Mouse (Mus musculus): ENCODE results near the gene Sec22c.

Sec22c gene

DNA sequence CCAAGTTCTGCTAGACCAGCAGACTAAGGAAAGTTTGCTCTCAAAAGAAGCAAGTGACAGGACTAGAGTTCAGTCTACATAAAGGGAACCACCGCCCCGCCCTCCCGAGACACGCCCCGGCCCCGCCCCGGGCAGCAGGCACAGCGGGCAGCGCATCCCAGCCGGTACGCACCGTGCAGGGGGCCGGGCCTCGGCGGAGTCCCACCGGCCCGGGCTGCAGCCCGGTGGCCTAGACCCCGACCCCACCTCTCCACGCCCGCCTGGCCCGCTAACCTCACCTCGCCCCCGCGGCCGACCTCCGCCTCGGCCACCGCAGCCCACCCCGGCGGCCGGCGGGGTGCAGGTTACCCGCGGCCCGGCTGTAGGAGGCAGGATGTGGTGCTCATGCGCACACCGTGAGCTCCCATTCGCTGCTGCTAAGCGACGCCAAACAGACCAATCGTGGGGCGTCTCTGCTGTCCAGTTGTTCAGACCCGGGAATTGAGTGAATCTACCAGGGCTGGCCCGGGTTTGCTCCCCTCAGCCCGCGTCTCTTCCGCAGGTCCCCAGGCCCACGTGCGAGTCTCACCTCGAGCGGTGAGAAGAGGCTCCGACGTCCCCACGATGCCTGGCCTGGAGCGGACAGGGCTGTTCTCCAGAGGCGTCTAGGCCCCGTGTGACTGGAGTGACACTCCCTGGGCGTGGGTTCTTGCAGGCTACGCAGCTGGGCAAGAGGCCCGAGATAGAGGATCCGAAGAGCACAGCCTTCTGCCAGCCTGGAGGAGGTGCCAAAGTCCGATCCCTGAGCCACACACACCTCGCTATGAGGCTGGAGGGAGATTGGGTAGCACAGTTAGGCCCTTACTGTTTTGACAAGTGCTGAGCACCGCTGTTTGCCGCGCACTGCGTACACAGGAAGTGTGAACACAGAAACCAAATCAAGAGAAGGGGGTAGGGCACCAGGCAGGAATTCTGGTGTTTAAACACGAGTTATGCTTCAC is at the start of gene Sec22c:
Gene Sec22c (minus strand): TSS at position 845 of the 980 bp plus-strand sequence.
- peak; percentile 90 for DNase-seq (ENCODE audit: low spot score)

DNA sequence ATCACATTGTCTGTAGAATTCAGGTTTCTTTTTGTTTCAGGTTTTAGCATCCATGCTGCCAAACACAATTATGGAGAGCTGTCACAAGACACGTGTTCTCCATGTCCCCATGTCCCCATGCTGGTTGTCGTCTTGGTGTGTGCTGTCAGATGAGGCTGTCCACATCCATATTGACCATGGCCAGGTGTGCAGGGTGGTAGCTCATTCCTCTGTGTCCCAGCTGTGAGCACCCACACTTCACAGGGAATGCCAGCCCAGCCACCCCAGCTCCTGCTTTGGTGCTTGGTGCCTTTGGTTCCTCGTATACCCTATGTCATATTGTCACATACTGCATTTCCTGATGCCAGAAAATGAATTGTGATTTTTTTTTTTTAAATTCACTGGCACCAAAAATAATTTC is 49.3 kb upstream of the Sec22c start:
- no peak for DNase-seq (ENCODE audit: low spot score)

DNA sequence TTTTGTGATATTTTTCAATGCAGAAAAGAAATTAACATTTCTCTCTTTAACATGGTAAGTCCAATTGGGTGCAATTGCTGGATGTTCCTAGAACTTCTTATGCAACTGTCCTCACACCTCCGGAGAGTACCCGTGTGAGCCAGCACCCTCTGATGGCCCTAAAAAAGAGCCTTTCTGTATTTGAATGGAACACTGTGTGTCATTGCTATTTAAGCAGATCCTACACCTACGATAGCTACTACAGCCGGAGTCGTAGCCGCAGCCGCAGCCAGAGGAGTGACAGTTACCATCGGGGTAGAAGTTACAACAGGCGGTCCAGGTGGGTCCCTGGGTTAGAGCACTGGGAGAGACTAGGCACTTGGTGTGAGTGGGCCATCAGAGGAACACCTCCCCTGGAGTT is 47.5 kb upstream of the Sec22c start:
- no peak for DNase-seq (ENCODE audit: low spot score)

DNA sequence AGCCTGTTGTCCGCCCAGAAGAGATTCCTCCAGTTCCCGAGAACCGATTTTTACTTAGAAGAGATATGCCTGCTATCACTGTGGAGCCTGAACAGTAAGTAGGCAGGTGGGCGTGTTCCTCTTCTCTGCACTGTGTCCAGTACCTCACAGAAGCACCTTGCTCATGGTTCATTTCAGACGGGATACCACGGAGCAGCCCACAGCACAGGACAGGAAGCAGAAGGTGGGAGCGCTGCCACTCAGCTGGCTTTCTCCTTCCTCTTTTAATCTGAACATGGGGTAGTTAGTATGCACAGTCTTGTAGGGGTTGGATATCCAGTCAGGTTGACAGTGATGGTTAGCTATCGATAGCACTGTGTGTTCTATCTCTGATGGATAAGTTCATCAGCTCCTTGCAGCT is 38.8 kb upstream of the Sec22c start:
- no peak for DNase-seq (ENCODE audit: low spot score)

DNA sequence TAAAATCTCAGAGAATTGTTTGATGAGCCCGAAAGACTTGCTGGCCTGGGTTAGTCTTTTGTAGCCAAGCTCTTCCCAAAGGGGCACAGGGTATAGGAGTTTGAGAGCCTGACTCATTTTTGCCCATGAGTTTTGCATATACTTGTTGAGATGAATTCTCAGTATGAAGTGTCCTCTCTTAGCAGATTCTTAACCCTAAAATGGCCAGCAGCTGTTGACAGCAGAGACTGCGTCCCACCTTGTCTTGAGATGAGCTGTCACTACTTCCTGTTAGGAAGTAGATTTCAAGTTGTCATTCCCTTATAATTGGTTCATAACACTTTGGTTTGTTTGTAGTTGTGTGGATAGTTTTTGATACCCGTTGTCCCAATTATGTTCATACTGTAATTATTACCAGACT is 35.9 kb upstream of the Sec22c start:
- no peak for DNase-seq (ENCODE audit: low spot score)

DNA sequence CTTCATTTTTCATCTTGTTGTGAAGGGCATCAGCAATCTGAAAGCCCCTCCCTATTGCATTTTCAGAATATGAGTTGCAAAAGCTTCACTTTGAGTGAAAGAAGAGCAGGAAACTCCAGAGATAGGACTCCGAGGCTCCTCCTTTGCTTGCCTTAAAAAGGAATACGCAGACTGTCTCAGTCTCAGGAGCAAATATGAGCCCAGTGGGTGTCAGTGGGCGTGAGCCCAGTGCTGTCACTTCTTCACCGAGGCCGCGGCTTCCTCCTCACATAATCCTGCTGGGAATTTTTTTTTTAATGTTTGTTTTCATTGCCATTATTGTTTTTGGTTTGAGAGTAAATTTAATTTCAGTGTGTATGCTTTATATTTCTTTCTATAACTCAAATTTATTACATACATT is 35.2 kb upstream of the Sec22c start:
- no peak for DNase-seq (ENCODE audit: low spot score)

DNA sequence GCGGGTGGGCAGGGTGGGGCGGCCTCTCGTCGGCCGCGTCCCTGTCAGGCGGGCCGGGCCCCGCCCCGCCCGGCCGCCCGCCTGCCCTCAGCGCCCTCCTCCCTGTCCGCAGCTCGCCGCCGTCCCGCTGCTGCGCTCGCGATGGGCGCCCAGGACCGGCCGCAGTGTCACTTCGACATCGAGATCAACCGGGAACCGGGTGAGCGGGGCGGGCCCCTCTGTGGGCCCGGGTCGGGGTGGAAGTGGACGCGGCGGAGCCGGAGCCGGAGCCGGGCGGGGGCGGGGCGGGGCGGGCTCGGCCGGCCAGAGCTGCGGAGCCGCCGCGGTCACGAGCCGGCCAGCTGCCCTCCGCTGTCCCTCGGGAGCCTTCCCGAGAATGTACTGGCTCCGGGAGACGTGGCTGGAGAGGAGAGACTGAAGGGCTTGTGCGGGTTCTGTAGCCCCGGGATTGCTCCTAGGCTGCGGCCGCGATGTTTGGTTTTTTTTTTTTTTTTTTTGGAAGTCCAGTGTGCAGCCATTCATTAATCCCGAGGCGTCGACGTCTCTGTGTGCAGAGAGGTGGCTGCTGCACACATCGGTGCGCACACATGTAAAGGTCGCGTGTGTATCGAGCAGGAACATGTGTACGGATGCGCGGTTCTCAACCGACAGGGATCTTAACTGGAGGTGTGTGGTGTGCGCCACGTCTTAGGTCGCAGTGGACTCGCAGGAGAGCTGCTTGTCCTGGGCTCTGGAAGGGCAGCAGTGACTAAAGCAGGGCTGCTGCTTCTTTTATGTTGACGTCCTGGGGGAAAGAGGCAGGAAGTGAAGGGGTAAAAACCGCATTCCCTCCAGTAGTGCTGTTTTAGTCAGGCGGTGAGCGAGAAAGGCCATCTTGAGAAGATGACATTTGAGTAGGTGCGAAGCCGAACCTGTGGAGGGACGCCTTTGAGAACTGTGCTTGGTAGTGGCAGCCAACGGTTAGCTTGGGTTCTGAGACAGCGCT is 14.3 kb upstream of the Sec22c start:
- DNase-seq (ENCODE audit: low spot score): no peak

DNA sequence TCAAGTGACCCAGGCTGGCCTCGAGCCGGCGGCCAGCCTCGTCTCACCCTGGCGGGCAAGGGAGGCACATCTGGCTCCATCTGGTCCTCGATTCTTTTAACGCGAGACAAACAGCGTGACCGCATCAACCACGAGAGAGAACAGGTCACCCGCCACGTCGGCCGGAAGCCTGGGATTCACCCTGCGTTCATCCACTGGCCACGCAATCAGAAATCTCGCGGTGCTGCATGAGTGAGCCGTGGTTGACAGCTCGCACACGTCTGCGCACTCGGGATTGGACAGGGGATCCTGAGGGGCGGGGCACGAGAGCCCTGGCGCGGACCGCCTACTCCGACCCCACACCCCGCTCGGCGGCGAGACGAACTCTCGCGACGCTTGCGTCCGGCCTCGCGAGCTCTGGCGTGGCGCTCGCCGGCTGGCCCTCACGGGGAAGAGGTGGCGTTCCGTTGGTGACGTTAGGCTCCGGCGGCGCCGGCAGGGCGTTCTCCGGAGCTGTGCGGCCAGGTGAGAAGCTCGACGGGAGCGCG is 13.6 kb upstream of the Sec22c start, which contains the start of gene Nktr:
Gene Nktr (plus strand): TSS at position 378 of the 527 bp plus-strand sequence.
- DNase-seq (ENCODE audit: low spot score): peak; percentile 99

DNA sequence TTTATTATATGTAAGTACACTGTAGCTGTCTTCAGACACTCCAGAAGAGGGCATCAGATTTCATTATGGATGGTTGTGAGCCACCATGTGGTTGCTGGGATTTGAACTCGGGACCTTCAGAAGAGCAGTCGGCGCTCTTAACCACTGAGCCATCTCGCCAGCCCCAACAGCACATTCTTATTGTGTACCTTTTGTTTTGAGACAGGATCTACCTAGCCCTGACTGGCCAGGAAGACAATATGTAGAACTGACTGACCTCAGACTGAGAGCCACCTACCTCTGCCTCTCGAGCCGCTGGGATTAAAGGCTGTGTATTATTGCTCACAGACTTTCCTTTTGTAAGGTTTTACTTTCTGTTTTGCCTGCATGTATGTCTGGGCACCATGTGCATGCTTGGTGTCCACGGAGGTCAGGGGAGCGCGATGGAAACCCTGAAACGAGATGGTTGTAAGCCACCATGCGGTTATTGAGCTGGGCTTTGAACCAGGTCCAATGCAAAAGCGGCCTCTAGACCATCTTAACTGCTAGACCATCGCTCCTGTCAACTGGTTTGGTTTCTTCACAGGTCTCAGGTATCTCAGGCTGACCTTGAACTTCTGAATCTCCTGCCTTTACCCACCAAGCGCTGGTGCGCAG is 12.9 kb upstream of the Sec22c start:
- no peak for DNase-seq (ENCODE audit: low spot score)

DNA sequence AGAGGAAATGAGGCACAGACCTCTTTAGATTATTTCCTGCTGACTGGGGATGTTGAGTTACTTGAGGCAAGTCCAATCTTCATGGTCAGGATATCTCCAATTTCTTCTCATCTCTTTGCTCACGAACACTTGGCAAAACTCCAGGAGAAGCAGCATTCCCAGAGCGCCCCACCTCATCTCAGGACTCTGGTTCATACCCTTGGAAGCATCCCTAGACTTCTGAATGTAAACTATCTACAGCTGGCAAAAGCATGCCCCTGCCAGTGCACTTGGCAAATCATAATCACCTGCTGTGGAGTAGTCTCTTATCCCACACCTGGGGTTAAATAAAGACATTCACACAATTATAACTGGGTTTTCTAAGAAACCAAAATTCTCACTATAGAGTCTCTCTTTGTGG is 11.8 kb upstream of the Sec22c start:
- DNase-seq (ENCODE audit: low spot score): no peak

DNA sequence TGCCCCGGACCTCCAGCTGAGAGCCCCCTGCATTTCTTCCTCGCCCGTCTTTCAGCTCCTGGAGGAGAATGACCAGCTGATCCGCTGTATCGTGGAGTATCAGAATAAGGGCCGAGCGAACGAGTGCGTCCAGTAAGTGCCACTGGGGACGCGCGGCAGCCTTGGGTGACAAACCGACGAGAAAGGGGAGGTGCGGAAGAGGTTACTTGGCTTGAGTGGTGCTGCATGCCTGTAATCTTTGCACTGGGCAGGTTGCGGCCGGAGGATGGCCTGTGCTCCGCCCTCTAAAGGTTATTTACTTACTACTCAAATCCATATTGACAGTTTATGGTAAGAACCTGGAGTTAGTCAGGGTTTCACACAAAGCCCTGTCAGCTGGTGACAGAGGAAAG is 5.3 kb upstream of the Sec22c start:
- DNase-seq (ENCODE audit: low spot score): peak; percentile 26

DNA sequence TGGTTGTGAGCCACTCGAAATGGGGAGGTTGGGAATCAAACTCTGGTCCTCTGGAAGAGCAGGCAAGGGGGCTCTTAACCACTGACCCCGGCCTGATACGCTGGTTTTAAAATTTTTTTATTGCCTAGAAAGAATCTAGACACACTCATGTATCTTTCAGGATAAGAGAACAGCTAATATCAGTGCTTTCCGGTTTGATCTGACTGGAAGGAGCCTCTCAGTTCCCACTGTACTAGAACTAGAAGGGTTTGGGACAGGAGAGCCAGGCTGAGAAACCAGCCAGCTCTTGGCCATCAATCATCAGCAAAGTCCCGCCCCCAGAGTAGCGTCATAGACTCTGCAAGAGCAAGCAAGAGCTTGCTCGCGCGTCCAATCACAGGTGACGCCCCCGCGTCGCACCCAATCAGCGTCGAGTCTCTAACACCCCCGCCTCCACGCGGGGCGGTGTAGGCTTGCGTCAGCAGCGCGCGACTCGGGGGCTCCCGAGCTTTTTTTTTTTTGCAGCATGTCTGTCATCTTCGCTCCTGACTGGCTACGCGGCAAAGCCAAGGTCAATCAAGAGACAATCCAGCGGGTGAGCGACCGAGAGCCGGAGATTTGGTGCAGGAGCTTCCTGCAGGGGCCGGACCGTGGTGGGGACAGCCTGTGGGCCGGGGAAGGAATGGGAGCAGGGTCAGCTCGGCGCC is 4.8 kb upstream of the Sec22c start, which contains the start of gene Ss18l2:
Gene Ss18l2 (plus strand): TSS at position 432 of the 686 bp plus-strand sequence.
- DNase-seq (ENCODE audit: low spot score): peak; percentile 100

DNA sequence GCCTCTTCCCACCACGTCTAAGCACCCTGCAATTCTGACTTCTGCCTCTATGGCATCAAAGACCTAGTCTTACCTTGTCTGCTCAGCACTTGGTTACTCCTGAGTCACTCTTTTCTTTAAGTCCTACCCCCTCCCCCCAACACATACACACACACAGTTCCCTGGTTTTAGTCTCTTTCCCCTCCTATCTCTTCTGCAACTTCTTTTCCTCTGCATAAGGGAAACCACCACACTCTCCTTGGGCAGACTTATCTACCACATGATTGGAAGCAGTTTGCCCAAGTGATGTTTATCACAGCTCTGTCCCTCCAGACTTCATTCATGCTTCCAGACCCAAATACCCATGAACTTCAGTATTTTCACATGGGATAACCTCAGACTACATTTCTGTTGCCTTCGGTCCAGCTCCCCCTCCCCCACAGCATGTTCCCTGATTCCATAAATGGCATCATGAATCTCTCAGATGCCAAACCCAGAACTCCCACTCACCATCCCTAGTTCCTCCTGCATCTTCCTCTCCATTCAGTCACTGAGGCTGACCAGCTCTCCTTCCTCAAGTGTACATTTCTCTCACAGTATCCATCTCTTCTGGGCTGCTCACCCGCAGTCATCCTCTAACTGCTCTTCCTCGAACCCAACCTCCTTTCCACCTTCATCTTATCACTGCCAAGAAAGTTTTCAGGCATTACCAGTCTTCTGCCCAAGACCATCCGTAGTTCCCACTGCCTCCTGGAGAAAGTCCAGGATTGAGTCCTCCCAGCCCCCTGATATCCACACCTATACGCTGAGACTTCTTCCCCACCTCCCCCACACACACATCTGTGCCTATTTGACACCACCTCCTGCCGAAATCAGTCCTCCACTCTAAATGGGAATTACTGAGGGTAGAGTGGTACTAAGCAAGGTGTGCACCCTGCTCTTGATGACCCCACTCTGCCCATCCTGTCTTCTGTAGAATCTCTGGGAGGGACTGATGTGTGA is 3.5 kb upstream of the Sec22c start:
- no peak for DNase-seq (ENCODE audit: low spot score)

DNA sequence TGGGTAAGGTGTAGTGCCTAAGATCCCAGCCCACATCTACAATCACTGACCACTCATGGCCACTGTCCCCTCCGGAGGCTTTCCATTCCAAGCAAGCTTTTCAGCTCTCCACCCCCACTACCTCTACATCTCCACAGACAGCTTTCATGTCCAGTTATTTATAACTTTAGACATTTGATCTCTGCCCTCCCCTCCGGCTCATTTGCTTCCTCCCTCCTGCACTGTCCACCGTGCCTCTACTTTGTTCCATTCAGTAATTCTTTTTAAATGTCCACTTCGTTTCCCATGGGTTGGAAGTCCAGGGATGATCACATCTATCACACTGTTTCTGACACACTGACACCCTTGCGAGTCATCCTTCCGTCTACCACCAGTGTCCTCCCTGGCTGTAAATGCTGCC is 2.5 kb upstream of the Sec22c start:
- no peak for DNase-seq (ENCODE audit: low spot score)

DNA sequence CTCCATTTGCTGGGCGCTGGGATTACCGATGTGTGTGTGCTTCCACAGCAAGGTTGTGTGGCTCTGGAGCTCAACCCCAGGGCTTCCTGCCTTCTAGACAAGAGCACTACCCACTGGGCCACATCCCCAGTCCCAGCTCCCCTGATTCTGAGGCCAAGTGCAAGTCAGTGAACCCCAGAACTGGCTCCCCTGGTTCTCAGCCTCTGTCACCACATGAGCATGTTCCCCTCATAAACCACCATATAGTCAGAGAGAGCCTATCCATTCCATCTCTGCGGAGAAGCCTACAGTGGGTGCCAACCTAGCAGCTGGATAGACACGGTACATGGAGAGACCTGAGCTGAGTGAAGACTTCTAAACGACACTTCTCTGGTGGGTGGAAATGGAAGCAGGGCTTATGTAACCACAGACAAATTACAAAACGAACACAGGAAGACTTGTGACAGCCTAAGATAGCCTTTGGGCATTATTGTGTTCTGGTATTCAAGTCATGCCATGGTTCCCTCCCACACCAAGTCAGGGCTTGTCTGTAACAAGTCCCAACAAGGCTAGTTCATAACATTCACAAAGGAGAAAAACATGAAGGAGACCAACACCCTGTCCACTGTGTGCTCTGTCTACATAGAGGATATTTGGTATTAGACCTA is 862 bp upstream of the Sec22c start:
- no peak for DNase-seq (ENCODE audit: low spot score)

DNA sequence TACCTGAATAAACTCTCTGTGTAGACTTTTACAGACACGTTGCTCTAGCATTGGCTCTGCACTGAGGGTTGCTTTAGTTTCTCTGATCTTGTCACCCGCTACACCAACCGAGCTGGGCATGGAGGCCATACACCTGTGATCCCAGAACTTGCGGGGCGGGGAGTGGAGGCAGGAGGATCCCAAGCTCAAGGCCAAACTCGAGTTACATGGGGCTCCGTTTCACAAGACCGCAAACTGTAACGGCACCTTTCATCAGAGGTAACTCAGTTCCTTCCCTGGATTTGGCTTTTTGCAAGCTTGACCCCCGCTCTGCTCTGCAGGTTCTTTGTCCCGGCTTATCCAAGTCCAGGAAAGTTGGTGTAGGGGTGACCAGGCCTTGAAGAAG is 1.0 kb downstream of the Sec22c start:
- DNase-seq (ENCODE audit: low spot score): no peak

DNA sequence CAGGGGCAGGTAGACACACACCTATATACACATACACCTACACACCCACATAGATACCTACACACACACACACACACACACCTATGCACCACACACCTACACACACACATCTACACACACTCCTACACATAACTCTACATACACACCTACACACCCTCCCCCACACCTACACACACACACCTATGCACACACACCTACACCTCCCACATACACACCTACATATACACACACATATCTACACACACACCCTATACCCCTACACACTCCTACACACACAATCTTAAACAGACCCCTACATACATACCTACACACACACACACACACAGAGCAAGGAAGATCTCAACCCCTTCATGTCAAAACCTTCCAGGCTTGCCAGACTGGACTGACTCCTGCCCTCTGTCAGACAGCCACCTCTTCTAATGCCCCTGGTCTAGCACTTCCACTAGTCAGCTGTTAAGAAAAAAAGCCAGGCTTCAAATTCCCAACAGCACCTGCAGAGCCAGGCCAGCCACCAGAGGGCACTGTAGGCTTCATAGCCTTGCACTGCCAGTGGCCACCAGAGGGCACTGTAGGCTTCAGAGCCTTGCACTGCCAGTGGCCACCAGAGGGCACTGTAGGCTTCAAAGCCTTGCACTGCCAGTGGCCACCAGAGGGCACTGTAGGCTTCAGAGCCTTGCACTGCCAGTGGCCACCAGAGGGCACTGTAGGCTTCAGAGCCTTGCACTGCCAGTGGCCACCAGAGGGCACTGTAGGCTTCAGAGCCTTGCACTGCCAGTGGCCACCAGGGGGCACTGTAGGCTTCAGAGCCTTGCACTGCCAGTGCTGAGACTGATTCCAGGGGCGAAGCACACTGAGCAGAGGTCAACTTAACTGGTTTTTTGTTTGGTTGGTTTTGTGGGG is 7.9 kb downstream of the Sec22c start:
- peak; percentile 58 for DNase-seq (ENCODE audit: low spot score)

DNA sequence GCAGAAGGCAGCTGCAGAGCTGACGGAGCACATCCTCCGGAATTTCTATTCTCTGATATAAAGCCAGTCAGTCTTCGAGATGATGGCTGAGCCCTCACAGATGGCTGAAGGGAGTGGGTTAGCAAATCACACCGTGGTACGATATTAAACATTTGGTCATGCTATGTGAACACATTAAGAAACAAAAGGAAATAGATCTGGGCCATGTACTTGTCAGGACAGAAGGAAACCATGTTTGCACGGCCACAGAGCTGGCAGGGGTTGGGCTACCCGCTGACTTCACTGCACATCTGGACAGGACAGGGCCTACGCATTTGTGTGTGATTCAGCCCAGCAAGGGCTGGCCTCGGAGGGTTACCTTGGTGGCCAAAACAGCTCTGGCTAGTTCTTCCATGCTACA is 8.7 kb downstream of the Sec22c start:
- no peak for DNase-seq (ENCODE audit: low spot score)
